Mouse (Mus musculus) heart, adult 2 months (tissue): ENCODE results near the gene Usp25.

Source experiments
- CTCF ChIP-seq: fragments of 200-600 bp; IDR thresholded peaks from 2 replicates; pipeline ENCODE4 v1.8.1; 2022; ENCODE audit warnings: antibody characterized with exemption, mild to moderate bottlenecking, moderate library complexity
- EP300 ChIP-seq: fragments of 200-500 bp; IDR thresholded peaks from 2 replicates; pipeline ENCODE4 v1.6.1; 2011; ENCODE audit warnings: low read depth, low read length, control low read depth; ENCODE audit not compliant: insufficient read depth
- POLR2A ChIP-seq: fragments of 200-500 bp; IDR thresholded peaks from 2 replicates; pipeline ENCODE4 v1.6.1; 2011; ENCODE audit warnings: mild to moderate bottlenecking, low read depth, low read length, control low read depth; ENCODE audit not compliant: insufficient read depth

- TF ChIP-seq CTCF (no peak), POLR2A (no peak), EP300 (no peak)
These were observed 4.3 kb upstream of the Usp25 start for GRCm38 (mm10) chr16:77009173-77009572.
